21 mouse cellular contexts compared by ENCODE assay signal in genomic region chr15:28758736-28759135, GRCm38 (mm10).
DNase-seq lines count a peak whose midpoint lies in the region; ATAC-seq and TF ChIP-seq lines count a peak whose summit lies in the region.
"Had no signal": no experiment of that assay in that cellular context is flagged by ENCODE, and none has a peak within 500 bp of the region (broad histone marks: within the 10 kb centered on the region; RNA-seq: fewer than 3 reads in every experiment).

No protein-coding gene starts in this region.

- no peaks in the 10 kb centered on the region for H3K36me3 ChIP-seq in hindbrain, postnatal 0 days (ENCODE audit: insufficient read depth, low read length)
- no peaks in the 10 kb centered on the region for H3K36me3 ChIP-seq in hindbrain, embryonic 12.5 days
- H3K36me3 ChIP-seq in midbrain, postnatal 0 days (ENCODE audit: insufficient read depth, low read length) = no peaks in the 10 kb centered on the region
- H3K36me3 ChIP-seq in midbrain, embryonic 10.5 days = no peaks in the 10 kb centered on the region
- H3K36me3 ChIP-seq: embryonic facial prominence, embryonic 13.5 days; embryonic facial prominence, embryonic 15.5 days; forebrain, embryonic 10.5 days; forebrain, embryonic 12.5 days had no signal

- H3K9me3 ChIP-seq in hindbrain, postnatal 0 days (ENCODE audit: low read length) = no peaks in the 10 kb centered on the region
- H3K9me3 ChIP-seq in hindbrain, embryonic 12.5 days (replicated peaks) = no peaks in the 10 kb centered on the region
- H3K9me3 ChIP-seq in midbrain, postnatal 0 days (ENCODE audit: low read length) = no peaks in the 10 kb centered on the region
- no peaks in the 10 kb centered on the region for H3K9me3 ChIP-seq in midbrain, embryonic 10.5 days (replicated peaks)
- H3K9me3 ChIP-seq: embryonic facial prominence, embryonic 13.5 days; embryonic facial prominence, embryonic 15.5 days; forebrain, embryonic 10.5 days; forebrain, embryonic 12.5 days had no signal

- no peaks in the 10 kb centered on the region for H3K27me3 ChIP-seq in hindbrain, postnatal 0 days (ENCODE audit: insufficient read depth, low read length)
- H3K27me3 ChIP-seq in hindbrain, embryonic 12.5 days = no peaks in the 10 kb centered on the region
- no peaks in the 10 kb centered on the region for H3K27me3 ChIP-seq in midbrain, postnatal 0 days (ENCODE audit: insufficient read depth, low read length)
- no peaks in the 10 kb centered on the region for H3K27me3 ChIP-seq in midbrain, embryonic 10.5 days (ENCODE audit: low read depth, poor library complexity, severe bottlenecking)
- H3K27me3 ChIP-seq: embryonic facial prominence, embryonic 13.5 days; embryonic facial prominence, embryonic 15.5 days; forebrain, embryonic 12.5 days had no signal

- 74% methylated on average over 4 of the region's 4 CpGs for WGBS in hindbrain, postnatal 0 days
- WGBS in hindbrain, embryonic 12.5 days = 88% methylated on average over 4 of the region's 4 CpGs
- WGBS in midbrain, postnatal 0 days = 90% methylated on average over 4 of the region's 4 CpGs
- WGBS in midbrain, embryonic 10.5 days = 94% methylated on average over 4 of the region's 4 CpGs

- H3K4me1 ChIP-seq in hindbrain, postnatal 0 days (ENCODE audit: insufficient read depth, low read length) = no peaks in the 10 kb centered on the region
- no peaks in the 10 kb centered on the region for H3K4me1 ChIP-seq in hindbrain, embryonic 12.5 days
- no peaks in the 10 kb centered on the region for H3K4me1 ChIP-seq in midbrain, postnatal 0 days (ENCODE audit: insufficient read depth, low read length)
- H3K4me1 ChIP-seq in midbrain, embryonic 10.5 days = no peaks in the 10 kb centered on the region
- H3K4me1 ChIP-seq: embryonic facial prominence, embryonic 13.5 days; embryonic facial prominence, embryonic 15.5 days; forebrain, embryonic 10.5 days; forebrain, embryonic 12.5 days had no signal

- peak; percentile 73 for DNase-seq in cerebellum, postnatal 14 days
- no peak for DNase-seq in cerebellum, adult 11-12 months
- peak; percentile 5 for DNase-seq in hindbrain, postnatal 0 days (ENCODE audit: low spot score)
- peak; percentile 23 for DNase-seq in midbrain, postnatal 0 days (ENCODE audit: low spot score)
- DNase-seq in midbrain, embryonic 10.5 days (ENCODE audit: low spot score) = no peak
- DNase-seq: adrenal gland, adult 2 months; adrenal gland, postnatal 10 days; adrenal gland, postnatal 25 days; cerebellum, adult 18-20 months; cerebellum, adult 8-10 months; cerebellum, adult 9-11 months; cerebellum, postnatal 36 days; embryo, embryonic 11 days had no signal

- peak; percentile 43; the same call in 1 of the 2 replicates for ATAC-seq in hindbrain, postnatal 0 days
- ATAC-seq in hindbrain, embryonic 12.5 days (ENCODE audit: low FRiP score) = no peak
- ATAC-seq in midbrain, postnatal 0 days (ENCODE audit: low FRiP score) = no peak; the same call in 1 of the 2 replicates
- ATAC-seq: forebrain, embryonic 14.5 days; forebrain, embryonic 16.5 days had no signal

- H3K9ac ChIP-seq in hindbrain, postnatal 0 days (replicated peaks; ENCODE audit: low read length) = no peak overlapping the region
- H3K9ac ChIP-seq in hindbrain, embryonic 12.5 days = no peak overlapping the region
- no peak overlapping the region for H3K9ac ChIP-seq in midbrain, postnatal 0 days (replicated peaks; ENCODE audit: low read length, poor library complexity, severe bottlenecking)
- H3K9ac ChIP-seq: embryonic facial prominence, embryonic 13.5 days; embryonic facial prominence, embryonic 15.5 days; forebrain, embryonic 12.5 days had no signal

- H3K4me2 ChIP-seq in hindbrain, postnatal 0 days (ENCODE audit: low read depth, low read length) = no peak overlapping the region
- no peak overlapping the region for H3K4me2 ChIP-seq in hindbrain, embryonic 12.5 days (replicated peaks)
- no peak overlapping the region for H3K4me2 ChIP-seq in midbrain, postnatal 0 days (ENCODE audit: low read depth, low read length, poor library complexity, severe bottlenecking)
- H3K4me2 ChIP-seq: embryonic facial prominence, embryonic 13.5 days; embryonic facial prominence, embryonic 15.5 days; forebrain, embryonic 12.5 days had no signal

- H3K27ac ChIP-seq in hindbrain, postnatal 0 days = no peak overlapping the region
- no peak overlapping the region for H3K27ac ChIP-seq in hindbrain, embryonic 12.5 days
- no peak overlapping the region for H3K27ac ChIP-seq in midbrain, postnatal 0 days (ENCODE audit: low read depth, low read length)
- H3K27ac ChIP-seq in midbrain, embryonic 10.5 days (replicated peaks) = no peak overlapping the region
- H3K27ac ChIP-seq: embryonic facial prominence, embryonic 13.5 days; embryonic facial prominence, embryonic 15.5 days; forebrain, embryonic 10.5 days; forebrain, embryonic 12.5 days had no signal

- H3K4me3 ChIP-seq in hindbrain, postnatal 0 days (ENCODE audit: low read length) = no peak overlapping the region
- H3K4me3 ChIP-seq in hindbrain, embryonic 12.5 days = no peak overlapping the region
- no peak overlapping the region for H3K4me3 ChIP-seq in midbrain, postnatal 0 days (ENCODE audit: low read depth, low read length)
- no peak overlapping the region for H3K4me3 ChIP-seq in midbrain, embryonic 10.5 days
- H3K4me3 ChIP-seq: embryonic facial prominence, embryonic 13.5 days; embryonic facial prominence, embryonic 15.5 days; erythroblast, embryonic 14.5 days; forebrain, embryonic 10.5 days; forebrain, embryonic 12.5 days had no signal

- no peak for TF ChIP-seq CTCF in hindbrain, postnatal 0 days (IDR thresholded peaks at IDR 0.05; ENCODE audit: low read depth)
- TF ChIP-seq CTCF in midbrain, postnatal 0 days (IDR thresholded peaks at IDR 0.05) = no peak

Comparison
In these comparisons a context has a peak if more than half of its experiments do, and no peak if none do; other contexts are left out.
1. DNase-seq: peak in cerebellum, postnatal 14 days (2 of 2), hindbrain, postnatal 0 days (single experiment) and midbrain, postnatal 0 days (single experiment); none in cerebellum, adult 11-12 months (single experiment) and midbrain, embryonic 10.5 days (single experiment).